ENCODE assay signal across 20 mouse cellular contexts in the genomic region with DNA sequence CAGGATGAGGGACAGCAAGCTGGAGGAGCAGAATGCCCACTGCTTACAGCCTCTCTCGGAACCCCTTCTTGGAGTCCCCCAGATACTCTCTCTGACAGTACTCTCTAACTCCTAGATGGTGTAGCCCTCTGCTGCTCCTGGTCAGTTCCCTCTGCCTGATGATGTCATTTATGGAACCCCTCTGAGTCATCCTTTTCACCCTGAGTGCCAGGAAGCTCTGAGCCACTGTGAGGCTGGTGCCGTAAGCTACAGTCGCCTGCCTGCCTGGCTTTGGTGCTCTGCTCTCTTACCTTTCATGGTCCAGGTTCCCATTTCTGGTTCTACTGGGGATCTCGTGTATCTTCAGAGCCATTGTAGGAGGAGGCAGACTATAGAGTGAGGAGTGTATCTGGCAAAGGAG. TPM values are rescaled to one million over a fixed set of nuclear protein-coding genes. Genes with fewer than 3 reads are reported as not detected.
"Had no signal": no experiment of that assay in that cellular context is flagged by ENCODE, and none has a peak within 500 bp of the region (broad histone marks: within the 10 kb centered on the region; RNA-seq: fewer than 3 reads in every experiment).

No protein-coding gene starts in this region.

- DNase-seq: kidney, postnatal 25 days; layer of hippocampus, adult 9-11 months; liver, embryonic 13.5 days; lung, postnatal 10 days; lung, postnatal 36 days; midbrain, embryonic 14.5 days; thymus, postnatal 25 days had no signal

- H3K4me2 ChIP-seq: liver, embryonic 13.5 days; midbrain, embryonic 11.5 days had no signal

- H3K4me3 ChIP-seq: layer of hippocampus, adult 2 months; liver, embryonic 13.5 days; lung, embryonic 15.5 days had no signal

- H3K9ac ChIP-seq: liver, embryonic 13.5 days; lung, embryonic 15.5 days had no signal

- H3K27ac ChIP-seq: kidney, postnatal 0 days; layer of hippocampus, adult 2 months; liver, embryonic 13.5 days; lung, embryonic 15.5 days had no signal

- H3K9me3 ChIP-seq: liver, embryonic 13.5 days; lung, embryonic 15.5 days had no signal

- H3K27me3 ChIP-seq: liver, embryonic 13.5 days; lung, embryonic 15.5 days had no signal

RNA-seq across cellular contexts. Expression of a gene that starts 13.5 kb away (rescaled TPM):
- total RNA-seq: layer of hippocampus, postnatal 25 days; liver, adult 2 months; megakaryocyte-erythroid progenitor cell, adult 5-6 weeks; midbrain, postnatal 0 days had no signal
- polyA plus RNA-seq: large intestine, adult 2 months; liver, adult 2 months; midbrain, embryonic 11.5 days; midbrain, embryonic 14.5 days; midbrain, postnatal 0 days; neural tube, embryonic 11.5 days; neural tube, embryonic 14.5 days; spleen, adult 2 months; thymus, postnatal 0 days had no signal
